Mouse (Mus musculus) limb, embryonic 10.5 days (tissue): ENCODE results near the gene Ccnl2. TPM values are rescaled to one million over a fixed set of nuclear protein-coding genes. Genes with fewer than 3 reads are reported as not detected.

Source experiments
- DNase-seq: peaks from one replicate; pipeline ENCODE4 v3.0.0-alpha.2; 2017; ENCODE audit warnings: low spot score
- H3K27ac ChIP-seq: fragments of 300-500 bp; sonication (generic); 2 replicates; pipeline ENCODE4 v1.5.1; 2016; ENCODE audit warnings: mild to moderate bottlenecking
- H3K27me3 ChIP-seq: fragments of 300-500 bp; sonication (generic); 2 replicates; pipeline ENCODE4 v1.6.1; 2016; ENCODE audit warnings: low read depth, mild to moderate bottlenecking; ENCODE audit not compliant: poor library complexity, severe bottlenecking
- H3K36me3 ChIP-seq: fragments of 300-500 bp; sonication (generic); 2 replicates; pipeline ENCODE4 v1.6.1; 2016; ENCODE audit warnings: mild to moderate bottlenecking, moderate library complexity
- H3K4me1 ChIP-seq: fragments of 300-500 bp; sonication (generic); 2 replicates; pipeline ENCODE4 v1.6.1; 2016
- H3K4me3 ChIP-seq: fragments of 300-500 bp; sonication (generic); 2 replicates; pipeline ENCODE4 v1.5.1; 2016; ENCODE audit warnings: mild to moderate bottlenecking, moderate library complexity
- H3K9me3 ChIP-seq: fragments of 300-500 bp; sonication (generic); replicated peaks from 2 replicates; pipeline ENCODE4 v1.6.1; 2016; ENCODE audit warnings: mild to moderate bottlenecking
- WGBS: fragments of 180-500 bp; shearing (Covaris S2); methylation state at CpG from one replicate; pipeline ENCODE4 v1.1.7; 2016; 5-methylcytosine and 5-hydroxymethylcytosine counted together
- polyA plus RNA-seq: library from polyadenylated mRNA; unstranded; fragments of >200 nt; fragmentation: Nextera tagmentation; extraction: Ambion mirVana; gene quantifications from 2 replicates; pipeline ENCODE4 v1.2.1, GENCODE M21; 2016

The Ccnl2 gene
- polyA plus RNA-seq, 1 experiment from 2014 or later: 196 TPM

GRCm38 (mm10) chr4:155833234-155833633 is 20.9 kb downstream of the Ccnl2 start:
- H3K9me3 ChIP-seq: no peaks in the 10 kb centered on the region
- no peak overlapping the region for H3K27ac ChIP-seq
- H3K36me3 ChIP-seq: peaks cover 27% of the 10 kb centered on the region
- H3K4me1 ChIP-seq: peaks cover 34% of the 10 kb centered on the region
- no peak for DNase-seq
- H3K27me3 ChIP-seq: no peaks in the 10 kb centered on the region
- H3K4me3 ChIP-seq: peak overlapping the region; percentile 81; the same call in 1 of the 2 replicates
- 91% methylated on average over 4 of the region's 4 CpGs for WGBS

- Histone ChIP-seq H3K4me3 (peak overlapping the region; percentile 14; the same call in 1 of the 2 replicates), H3K36me3 (peaks cover 23% of the 10 kb centered on the region), H3K27me3 (no peaks in the 10 kb centered on the region), H3K9me3 (no peaks in the 10 kb centered on the region), H3K4me1 (peaks cover 38% of the 10 kb centered on the region), H3K27ac (no peak overlapping the region)
- 39% methylated on average over 2 of the region's 2 CpGs for WGBS
- peak; percentile 69 for DNase-seq
Observed at GRCm38 (mm10) chr4:155833836-155834235, 21.5 kb downstream of the Ccnl2 start.

- Histone ChIP-seq H3K36me3 (peaks cover 31% of the 10 kb centered on the region), H3K27ac (0 out of 2 replicates have a peak overlapping the region, but pooled peaks have one; percentile 2), H3K4me1 (peaks cover 57% of the 10 kb centered on the region), H3K4me3 (no peak overlapping the region), H3K9me3 (no peaks in the 10 kb centered on the region), H3K27me3 (peaks cover 14% of the 10 kb centered on the region)
- WGBS: 81% methylated on average over 11 of the region's 11 CpGs
- no peak for DNase-seq
Observed at GRCm38 (mm10) chr4:155837404-155838010, 25.2 kb downstream of the Ccnl2 start.

DNA sequence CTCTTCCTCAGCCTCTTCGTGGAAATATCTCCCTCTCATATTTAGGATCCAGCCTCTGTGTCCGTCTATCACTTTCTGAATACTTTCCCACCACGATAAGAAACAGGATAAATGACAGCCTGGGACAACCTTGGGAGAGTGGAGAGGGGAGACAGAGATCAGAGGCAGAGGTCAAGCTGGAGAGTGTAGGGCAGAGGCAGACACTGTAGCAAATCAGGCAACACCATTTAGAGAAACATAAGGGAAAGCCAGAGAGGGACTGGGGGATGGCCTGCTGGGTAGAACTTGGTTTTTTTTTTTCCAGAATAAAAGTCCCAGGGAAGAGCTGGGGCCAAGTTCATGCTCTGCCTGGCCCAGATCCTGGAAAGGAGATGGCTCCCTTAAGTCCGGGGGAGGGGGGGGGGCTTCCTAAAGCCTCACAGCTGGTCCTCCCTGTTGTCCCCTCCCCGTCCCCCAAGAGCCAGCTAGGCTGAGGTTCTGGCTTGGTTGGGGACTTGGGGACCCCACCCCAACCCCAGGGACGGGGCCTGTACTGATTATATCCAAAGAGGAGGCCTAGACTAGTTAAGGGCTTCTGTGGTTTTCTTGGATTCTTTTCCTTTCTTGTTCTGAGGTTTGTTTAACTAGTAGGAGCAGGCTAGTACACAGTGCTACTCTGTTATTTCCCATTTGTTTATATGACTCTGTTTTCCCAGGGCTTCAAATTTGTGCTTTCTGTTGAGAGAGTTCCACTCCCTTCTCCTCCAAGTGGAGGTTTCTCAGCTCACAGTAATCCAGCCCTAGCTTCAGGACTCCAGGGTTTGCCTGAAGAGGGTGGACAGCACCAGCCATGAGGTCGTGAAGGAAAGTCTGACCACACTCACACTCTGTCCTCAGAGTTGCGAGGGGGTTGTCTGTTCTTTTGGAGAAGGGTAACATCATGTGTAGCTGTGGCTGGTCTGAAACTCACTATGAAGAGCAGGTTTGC is 26.2 kb downstream of the Ccnl2 start:
- 55% methylated on average over 8 of the region's 8 CpGs for WGBS
- DNase-seq: no peak
- H3K36me3 ChIP-seq: peaks cover 31% of the 10 kb centered on the region
- peak overlapping the region; percentile 61 for H3K4me3 ChIP-seq
- H3K27me3 ChIP-seq: peaks cover 17% of the 10 kb centered on the region
- H3K4me1 ChIP-seq: peaks cover 47% of the 10 kb centered on the region
- peak overlapping the region; percentile 83 for H3K27ac ChIP-seq
- H3K9me3 ChIP-seq: no peaks in the 10 kb centered on the region

- Histone ChIP-seq H3K9me3 (no peaks in the 10 kb centered on the region), H3K36me3 (peaks cover 32% of the 10 kb centered on the region), H3K4me1 (peaks cover 40% of the 10 kb centered on the region), H3K27ac (peak within 1 kb of the TSS; percentile 83), H3K4me3 (peak within 1 kb of the TSS; percentile 61), H3K27me3 (peaks cover 17% of the 10 kb centered on the region)
- DNase-seq: peak; percentile 86
- WGBS: 2% methylated on average over 16 of the region's 16 CpGs
Observed at GRCm38 (mm10) chr4:155839483-155839910, 27.2 kb downstream of the Ccnl2 start, which contains the start of gene Mxra8. Mxra8 (plus strand) TSS chr4:155839680.

DNA sequence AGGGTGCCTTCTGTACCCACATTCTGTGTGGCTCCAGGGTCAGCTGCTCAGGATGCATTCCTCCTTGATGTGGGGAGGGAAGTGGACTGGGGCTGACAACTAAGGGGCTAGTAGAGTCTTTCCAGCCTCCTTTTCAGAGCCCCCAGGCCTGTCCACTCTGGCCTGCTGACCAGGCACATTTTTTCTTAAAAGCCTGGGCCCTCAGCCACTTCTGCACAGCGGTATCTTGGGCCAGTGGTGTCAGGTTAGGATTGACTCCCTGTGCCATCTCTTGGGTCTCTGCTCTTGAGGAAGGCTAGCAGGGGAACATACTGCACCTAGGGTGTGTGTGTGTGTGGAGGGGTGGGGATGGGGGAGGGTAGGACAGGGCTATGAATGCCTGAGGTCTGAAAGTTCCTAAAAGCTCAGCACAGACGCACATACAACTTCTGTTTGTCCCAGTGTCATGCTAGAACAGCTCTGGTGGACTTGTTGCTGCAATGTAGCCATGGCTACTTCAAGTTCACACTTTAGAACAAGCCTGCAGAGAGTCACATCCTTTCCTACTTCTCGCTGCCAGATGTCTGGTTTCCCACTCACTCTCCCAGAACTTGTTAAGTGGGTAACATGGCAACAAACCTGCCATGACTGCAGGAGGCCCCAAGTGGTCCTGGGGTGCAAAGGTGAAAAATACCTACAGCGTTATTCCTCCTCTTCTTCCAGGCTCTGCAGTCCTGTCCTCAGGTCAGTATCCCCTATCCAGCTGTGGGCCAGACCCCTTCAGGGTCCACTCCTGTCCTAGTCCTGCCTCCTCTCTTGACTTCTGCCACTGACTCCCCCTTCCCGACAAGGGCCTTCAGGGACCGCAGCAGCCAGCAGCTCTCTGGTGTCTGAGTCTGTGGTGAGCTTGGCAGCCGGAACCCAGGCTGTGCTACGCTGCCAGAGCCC is 28.1 kb downstream of the Ccnl2 start:
- Histone ChIP-seq H3K27me3 (peaks cover 17% of the 10 kb centered on the region), H3K36me3 (peaks cover 30% of the 10 kb centered on the region), H3K4me3 (peak overlapping the region; percentile 61), H3K9me3 (no peaks in the 10 kb centered on the region), H3K4me1 (peaks cover 40% of the 10 kb centered on the region), H3K27ac (peak overlapping the region; percentile 83)
- 5% methylated on average over 8 of the region's 8 CpGs for WGBS
- no peak for DNase-seq

DNA sequence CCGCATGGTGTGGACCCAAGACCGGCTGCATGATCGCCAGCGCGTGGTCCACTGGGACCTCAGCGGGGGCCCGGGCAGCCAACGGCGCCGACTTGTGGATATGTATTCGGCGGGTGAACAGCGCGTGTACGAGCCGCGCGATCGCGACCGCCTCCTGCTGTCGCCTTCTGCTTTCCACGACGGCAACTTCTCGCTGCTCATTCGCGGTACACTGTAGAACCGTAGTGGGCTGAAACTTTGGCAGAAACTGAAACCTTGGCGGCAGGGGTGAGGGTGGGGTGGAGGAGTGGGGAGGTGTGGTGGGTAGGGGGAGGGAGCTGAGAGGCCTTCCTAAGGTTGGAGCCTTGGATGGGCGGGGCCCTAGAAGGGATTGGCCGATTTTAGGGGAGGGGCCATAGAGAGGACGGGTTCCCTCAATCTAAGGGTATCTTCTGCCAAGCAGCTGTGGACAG is 28.7 kb downstream of the Ccnl2 start:
- Histone ChIP-seq H3K27ac (peak overlapping the region; percentile 83), H3K27me3 (peaks cover 17% of the 10 kb centered on the region), H3K4me3 (peak overlapping the region; percentile 61), H3K36me3 (peaks cover 30% of the 10 kb centered on the region), H3K4me1 (peaks cover 40% of the 10 kb centered on the region), H3K9me3 (no peaks in the 10 kb centered on the region)
- peak; percentile 65 for DNase-seq
- under 1% methylated on average over 32 of the region's 32 CpGs for WGBS

DNA sequence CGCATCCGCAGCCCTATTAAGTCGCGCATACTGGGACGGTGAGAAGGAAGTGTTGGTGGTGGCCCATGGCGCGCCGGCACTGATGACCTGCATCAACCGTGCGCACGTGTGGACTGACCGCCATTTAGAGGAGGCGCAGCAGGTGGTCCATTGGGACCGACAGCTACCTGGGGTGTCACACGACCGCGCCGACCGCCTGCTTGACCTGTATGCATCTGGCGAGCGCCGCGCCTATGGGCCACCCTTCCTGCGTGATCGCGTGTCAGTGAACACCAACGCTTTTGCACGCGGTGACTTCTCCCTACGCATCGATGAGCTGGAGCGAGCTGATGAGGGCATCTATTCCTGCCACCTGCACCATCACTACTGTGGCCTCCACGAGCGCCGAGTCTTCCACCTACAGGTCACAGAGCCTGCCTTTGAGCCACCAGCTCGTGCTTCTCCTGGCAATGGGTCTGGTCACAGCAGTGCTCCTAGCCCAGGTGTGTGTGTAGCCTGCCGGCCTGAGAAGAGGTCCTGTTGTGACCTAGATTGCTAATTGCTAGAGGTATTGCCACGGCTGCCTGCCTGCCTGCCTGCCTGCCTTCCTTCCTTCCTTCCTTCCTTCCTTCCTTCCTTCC is 29.5 kb downstream of the Ccnl2 start:
- 34% methylated on average over 38 of the region's 38 CpGs for WGBS
- peaks cover 44% of the 10 kb centered on the region for H3K4me1 ChIP-seq
- DNase-seq: no peak

GRCm38 (mm10) chr4:155843231-155843630 is 30.9 kb downstream of the Ccnl2 start:
- no peak overlapping the region for H3K27ac ChIP-seq
- H3K4me1 ChIP-seq: peaks cover 49% of the 10 kb centered on the region
- H3K9me3 ChIP-seq: no peaks in the 10 kb centered on the region
- H3K27me3 ChIP-seq: peaks cover 17% of the 10 kb centered on the region
- no peak overlapping the region for H3K4me3 ChIP-seq
- WGBS: 94% methylated on average over 5 of the region's 5 CpGs
- peaks cover 30% of the 10 kb centered on the region for H3K36me3 ChIP-seq
- no peak for DNase-seq

More for the DNA sequence above, 29.5 kb downstream of the Ccnl2 start:
- H3K27me3 ChIP-seq: peaks cover 17% of the 10 kb centered on the region
- peaks cover 30% of the 10 kb centered on the region for H3K36me3 ChIP-seq
- H3K27ac ChIP-seq: no peak overlapping the region; the same call in 1 of the 2 replicates
- H3K4me3 ChIP-seq: peak overlapping the region; percentile 61
- no peaks in the 10 kb centered on the region for H3K9me3 ChIP-seq

GRCm38 (mm10) chr4:155846871-155847578 is 34.7 kb downstream of the Ccnl2 start, which contains the start of gene Dvl1:
Dvl1 (plus strand) TSS chr4:155847402.
- H3K27me3 ChIP-seq: peaks cover 5% of the 10 kb centered on the region; the same call in 1 of the 2 replicates
- DNase-seq: peak; percentile 98
- H3K4me1 ChIP-seq: peaks cover 24% of the 10 kb centered on the region
- H3K4me3 ChIP-seq: peak within 1 kb of the TSS; percentile 82
- H3K27ac ChIP-seq: peak within 1 kb of the TSS; percentile 89
- H3K36me3 ChIP-seq: peaks cover 22% of the 10 kb centered on the region
- 4% methylated on average over 64 of the region's 65 CpGs for WGBS
- no peaks in the 10 kb centered on the region for H3K9me3 ChIP-seq
